Mouse (Mus musculus): ENCODE data around the gene Pax6. TPM values are rescaled to one million over a fixed set of nuclear protein-coding genes. Genes with fewer than 3 reads are reported as not detected.

Pax6 gene
- polyA plus RNA-seq, 1 experiment from 2014 or later = 40.1 TPM

GRCm38 (mm10) chr2:105730704-105731103 lies 62.0 kb downstream of the Pax6 start:
- WGBS = 92% methylated on average over 3 of the region's 3 CpGs
- Histone ChIP-seq H3K27ac (replicated peaks) (no peak overlapping the region), H3K27me3 (ENCODE audit: low read depth, poor library complexity, severe bottlenecking) (peaks cover 24% of the 10 kb centered on the region; the same call in 1 of the 2 replicates), H3K4me3 (no peak overlapping the region), H3K4me1 (no peaks in the 10 kb centered on the region), H3K9me3 (replicated peaks) (no peaks in the 10 kb centered on the region), H3K36me3 (no peaks in the 10 kb centered on the region)
- DNase-seq (ENCODE audit: low spot score) = no peak

- Histone ChIP-seq H3K27ac (replicated peaks) (no peak overlapping the region), H3K4me3 (no peak overlapping the region), H3K27me3 (ENCODE audit: low read depth, poor library complexity, severe bottlenecking) (no peaks in the 10 kb centered on the region), H3K36me3 (no peaks in the 10 kb centered on the region), H3K4me1 (no peaks in the 10 kb centered on the region; the same call in 1 of the 2 replicates), H3K9me3 (replicated peaks) (no peaks in the 10 kb centered on the region)
- no peak for DNase-seq (ENCODE audit: low spot score)
These were observed 67.5 kb downstream of the Pax6 start for GRCm38 (mm10) chr2:105736166-105736565.

GRCm38 (mm10) chr2:105746896-105747295 lies 78.2 kb downstream of the Pax6 start:
- Histone ChIP-seq H3K27ac (replicated peaks) (no peak overlapping the region), H3K9me3 (replicated peaks) (no peaks in the 10 kb centered on the region), H3K36me3 (no peaks in the 10 kb centered on the region), H3K27me3 (ENCODE audit: low read depth, poor library complexity, severe bottlenecking) (no peaks in the 10 kb centered on the region), H3K4me3 (no peak overlapping the region), H3K4me1 (no peaks in the 10 kb centered on the region)
- no peak for DNase-seq (ENCODE audit: low spot score)
- 87% methylated on average over 7 of the region's 7 CpGs for WGBS

Other genes starting within 250 kb of the Pax6 start
- 60.2 and 67.5 TPM in 2 replicates for gene Elp4, start 235.7 kb downstream of the Pax6 start, polyA plus RNA-seq (2016; fragmentation: Nextera tagmentation; extraction: Ambion mirVana)
- 130 and 141 TPM in 2 replicates for gene Immp1l, start 235.7 kb downstream of the Pax6 start, polyA plus RNA-seq (2016; fragmentation: Nextera tagmentation; extraction: Ambion mirVana)